Mouse (Mus musculus) kidney, postnatal 0 days (tissue): ENCODE data around the gene Sh3gl2. TPM values are rescaled to one million over a fixed set of nuclear protein-coding genes. Genes with fewer than 3 reads are reported as not detected.

Experiments used
- ATAC-seq: fragments of 200-750 bp; cut with Nextera tagmentation; replicated peaks from 2 replicates; pipeline ENCODE4 v1.8.0; 2017; ENCODE audit warnings: low read depth, moderate number of reproducible peaks, moderate TSS enrichment, moderate library complexity; ENCODE audit not compliant: low FRiP score
- DNase-seq: peaks from one replicate; pipeline ENCODE4 v3.0.0-alpha.2; 2016; ENCODE audit warnings: low spot score
- H3K27ac ChIP-seq: fragments of 300-500 bp; sonication (generic); 2 replicates; pipeline ENCODE4 v1.5.1; 2014; ENCODE audit warnings: mild to moderate bottlenecking
- H3K27me3 ChIP-seq: fragments of 300-500 bp; sonication (generic); 2 replicates; pipeline ENCODE4 v1.6.1; 2014; ENCODE audit warnings: low read length, mixed read lengths; ENCODE audit not compliant: insufficient read depth
- H3K36me3 ChIP-seq: fragments of 300-500 bp; sonication (generic); 2 replicates; pipeline ENCODE4 v1.6.1; 2014; ENCODE audit warnings: low read length, mixed read lengths; ENCODE audit not compliant: insufficient read depth
- H3K4me1 ChIP-seq: fragments of 300-500 bp; sonication (generic); replicated peaks from 2 replicates; pipeline ENCODE4 v1.6.1; 2014; ENCODE audit warnings: antibody characterized with exemption, low read length, mixed read lengths; ENCODE audit not compliant: insufficient read depth
- H3K4me2 ChIP-seq: fragments of 300-500 bp; sonication (generic); 2 replicates; pipeline ENCODE4 v1.6.1; 2014; ENCODE audit warnings: mild to moderate bottlenecking, low read length, moderate library complexity, mixed read lengths
- H3K4me3 ChIP-seq: fragments of 300-500 bp; sonication (generic); replicated peaks from 2 replicates; pipeline ENCODE4 v1.5.1; 2014; ENCODE audit warnings: low read depth, low read length
- H3K9ac ChIP-seq: fragments of 300-500 bp; sonication (generic); 2 replicates; pipeline ENCODE4 v1.6.1; 2014; ENCODE audit warnings: low read depth, low read length
- H3K9me3 ChIP-seq: fragments of 300-500 bp; sonication (generic); replicated peaks from 2 replicates; pipeline ENCODE4 v1.6.1; 2016; ENCODE audit warnings: low read length, inconsistent platforms, mixed read lengths
- CTCF ChIP-seq: IDR thresholded peaks from 2 replicates; pipeline ENCODE4 v1.5.1; 2016; ENCODE audit warnings: antibody characterized with exemption, low read depth, mild to moderate bottlenecking, moderate library complexity
- WGBS: fragments of 180-500 bp; shearing (Covaris S2); extraction: QIAGEN DNeasy Blood & Tissue Kit; methylation state at CpG from one replicate; pipeline ENCODE4 v1.1.7; 2014; 5-methylcytosine and 5-hydroxymethylcytosine counted together
- polyA plus RNA-seq: library from polyadenylated mRNA; unstranded; fragments of >200 nt; fragmentation: Nextera tagmentation; extraction: Ambion mirVana; gene quantifications from 2 replicates; pipeline ENCODE4 v1.2.1, GENCODE M21; 2015

Gene Sh3gl2
- polyA plus RNA-seq, result 20.0 and 22.1 TPM in 2 replicates

GRCm38 (mm10) chr4:85205071-85205635, at the start of gene Sh3gl2:
TSS of gene Sh3gl2 (plus strand) at chr4:85205126.
- DNase-seq (peak; percentile 39), ATAC-seq (peak; percentile 90)
- TF ChIP-seq CTCF, result peak; percentile 38; the same call in 1 of the 2 replicates
- Histone ChIP-seq H3K9ac (peak within 1 kb of the TSS; percentile 75), H3K4me3 (peak within 1 kb of the TSS; percentile 82), H3K36me3 (no peaks in the 10 kb centered on the region), H3K27ac (peak within 1 kb of the TSS; percentile 83), H3K9me3 (no peaks in the 10 kb centered on the region), H3K4me1 (no peaks in the 10 kb centered on the region), H3K27me3 (peaks cover 3% of the 10 kb centered on the region; the same call in 1 of the 2 replicates), H3K4me2 (peak within 1 kb of the TSS; percentile 90)
- WGBS, result under 1% methylated on average over 48 of the region's 48 CpGs

DNA sequence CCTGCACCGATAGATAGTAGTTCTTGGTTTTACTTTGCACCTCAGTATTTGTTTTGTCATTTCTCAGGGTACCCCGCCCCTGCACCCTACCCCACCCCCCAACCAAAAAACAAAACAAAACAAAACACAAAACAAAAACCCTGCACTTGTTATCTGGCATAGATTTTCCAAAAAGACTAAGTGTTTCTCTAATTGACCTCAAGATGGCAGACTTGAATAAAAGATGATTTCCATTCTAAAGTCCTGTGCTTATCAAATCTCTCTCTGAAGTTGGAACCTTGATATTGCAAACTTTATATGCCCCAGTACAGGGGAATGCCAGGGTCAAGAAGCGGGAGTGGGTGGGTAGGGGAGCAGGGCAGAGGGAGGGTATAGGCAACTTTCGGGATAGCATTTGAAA, 43.8 kb upstream of the Sh3gl2 start:
- no peak overlapping the region for H3K4me3 ChIP-seq
- H3K9ac ChIP-seq, result no peak overlapping the region
- H3K4me1 ChIP-seq, result no peaks in the 10 kb centered on the region
- H3K36me3 ChIP-seq, result no peaks in the 10 kb centered on the region
- H3K9me3 ChIP-seq, result no peaks in the 10 kb centered on the region
- 57% methylated on average over 4 of the region's 4 CpGs for WGBS
- ATAC-seq, result no peak
- no peaks in the 10 kb centered on the region for H3K27me3 ChIP-seq
- TF ChIP-seq CTCF, result peak; percentile 52; the same call in 1 of the 2 replicates
- peak; percentile 67 for DNase-seq
- H3K27ac ChIP-seq, result no peak overlapping the region
- no peak overlapping the region for H3K4me2 ChIP-seq

DNA sequence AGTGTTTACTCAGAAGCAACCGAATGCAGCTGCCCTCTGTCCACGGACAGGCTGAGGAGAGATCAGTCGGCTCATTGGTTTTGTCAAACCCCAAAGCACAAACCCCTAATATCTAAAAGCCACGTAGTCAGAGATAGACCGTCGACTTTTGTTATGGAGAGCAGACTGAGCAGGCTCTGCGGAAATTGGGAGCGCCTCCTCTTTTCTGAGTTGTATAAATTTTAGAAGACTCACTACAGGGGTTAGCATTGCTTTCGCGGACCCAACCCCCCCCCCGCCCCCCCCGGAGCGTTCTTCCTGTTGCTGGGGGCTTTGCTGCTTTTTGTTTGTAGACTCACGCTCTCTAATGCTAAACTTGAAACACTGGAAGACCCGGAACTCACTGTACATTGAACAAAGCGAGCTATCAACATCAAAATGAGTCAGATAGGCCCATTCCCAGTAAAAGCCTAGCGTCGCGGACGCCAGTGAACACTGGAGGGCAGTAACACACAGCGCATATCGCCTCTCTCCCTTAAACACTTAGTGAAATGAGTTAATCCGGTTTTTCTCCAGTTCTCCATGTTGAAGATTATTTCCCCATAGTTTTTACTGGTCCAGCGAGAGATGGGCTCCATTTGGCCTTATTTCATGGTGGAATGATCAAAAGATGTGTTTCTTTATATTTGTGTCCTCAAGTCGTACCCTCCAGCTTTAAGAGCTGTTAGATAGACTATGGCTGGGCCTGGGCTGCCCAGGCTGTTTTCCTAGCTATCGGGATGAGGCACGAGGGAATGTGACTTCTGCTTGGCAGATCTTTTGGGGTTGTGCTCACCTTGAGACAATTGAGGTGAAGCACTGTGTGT, 42.2 kb upstream of the Sh3gl2 start:
- no peaks in the 10 kb centered on the region for H3K9me3 ChIP-seq
- no peaks in the 10 kb centered on the region for H3K36me3 ChIP-seq
- peak; percentile 96 for TF ChIP-seq CTCF
- no peaks in the 10 kb centered on the region for H3K27me3 ChIP-seq
- H3K4me2 ChIP-seq, result no peak overlapping the region
- ATAC-seq, result peak; percentile 76
- 25% methylated on average over 27 of the region's 27 CpGs for WGBS
- no peaks in the 10 kb centered on the region for H3K4me1 ChIP-seq
- H3K4me3 ChIP-seq, result no peak overlapping the region
- H3K9ac ChIP-seq, result no peak overlapping the region
- peak; percentile 89 for DNase-seq
- no peak overlapping the region for H3K27ac ChIP-seq

GRCm38 (mm10) chr4:85163313-85163615, 41.7 kb upstream of the Sh3gl2 start:
- ATAC-seq, result no peak
- Histone ChIP-seq H3K27me3 (no peaks in the 10 kb centered on the region), H3K9ac (no peak overlapping the region), H3K36me3 (no peaks in the 10 kb centered on the region), H3K4me2 (no peak overlapping the region), H3K9me3 (no peaks in the 10 kb centered on the region), H3K27ac (no peak overlapping the region), H3K4me1 (no peaks in the 10 kb centered on the region), H3K4me3 (no peak overlapping the region)
- WGBS, result 89% methylated on average over 2 of the region's 2 CpGs
- DNase-seq, result no peak
- no peak for TF ChIP-seq CTCF

GRCm38 (mm10) chr4:85168001-85168400, 36.9 kb upstream of the Sh3gl2 start:
- no peak for ATAC-seq
- H3K4me3 ChIP-seq, result no peak overlapping the region
- DNase-seq, result no peak
- no peak overlapping the region for H3K9ac ChIP-seq
- H3K4me1 ChIP-seq, result no peaks in the 10 kb centered on the region
- H3K4me2 ChIP-seq, result no peak overlapping the region
- TF ChIP-seq CTCF, result no peak
- H3K27me3 ChIP-seq, result no peaks in the 10 kb centered on the region
- H3K27ac ChIP-seq, result no peak overlapping the region
- no peaks in the 10 kb centered on the region for H3K9me3 ChIP-seq
- whole genome bisulfite sequencing, result 94% methylated on average over 12 of the region's 12 CpGs
- H3K36me3 ChIP-seq, result no peaks in the 10 kb centered on the region

DNA sequence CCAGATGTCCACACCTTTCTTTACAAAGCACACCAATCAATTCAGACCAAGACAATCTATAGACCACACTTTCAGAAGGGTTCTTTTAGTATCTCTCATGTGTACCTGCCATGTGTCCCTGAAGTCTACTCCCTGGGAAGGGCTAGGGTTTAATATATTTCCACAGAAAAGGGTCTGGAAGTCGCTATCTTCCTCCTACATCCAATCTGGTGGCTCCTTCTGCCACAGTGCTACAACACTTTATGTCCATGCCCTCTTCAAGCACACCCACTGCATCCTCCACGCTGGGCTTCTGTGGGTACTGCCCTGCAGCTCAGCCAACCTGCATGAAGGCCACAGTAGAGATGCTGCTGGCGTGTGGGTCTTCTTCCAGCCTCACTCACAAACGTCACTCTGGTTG, 29.5 kb upstream of the Sh3gl2 start:
- H3K4me1 ChIP-seq, result no peaks in the 10 kb centered on the region
- WGBS, result 82% methylated on average over 4 of the region's 4 CpGs
- no peak for ATAC-seq

More for the DNA sequence above, 29.5 kb upstream of the Sh3gl2 start:
- Histone ChIP-seq H3K27me3 (no peaks in the 10 kb centered on the region), H3K9me3 (no peaks in the 10 kb centered on the region), H3K27ac (no peak overlapping the region), H3K9ac (no peak overlapping the region), H3K36me3 (no peaks in the 10 kb centered on the region), H3K4me3 (no peak overlapping the region), H3K4me2 (no peak overlapping the region)
- no peak for DNase-seq
- no peak for TF ChIP-seq CTCF
